Mouse (Mus musculus) testis, adult 2 months (tissue): ENCODE results near the gene Ccdc162. TPM values are rescaled to one million over a fixed set of nuclear protein-coding genes. Genes with fewer than 3 reads are reported as not detected.

Source experiments
- H3K27ac ChIP-seq: fragments of 200-500 bp; 2 replicates; pipeline ENCODE4 v1.5.1; 2012; ENCODE audit warnings: low read depth, low read length; ENCODE audit not compliant: control insufficient read depth, insufficient read depth
- H3K27me3 ChIP-seq: fragments of 200-500 bp; 2 replicates; pipeline ENCODE4 v1.6.1; 2012; ENCODE audit warnings: mild to moderate bottlenecking, low read length, moderate library complexity; ENCODE audit not compliant: control insufficient read depth, insufficient read depth
- H3K36me3 ChIP-seq: fragments of 200-500 bp; 2 replicates; pipeline ENCODE4 v1.6.1; 2012; ENCODE audit warnings: mild to moderate bottlenecking, low read length; ENCODE audit not compliant: control insufficient read depth, insufficient read depth
- H3K4me1 ChIP-seq: fragments of 200-500 bp; 2 replicates; pipeline ENCODE4 v1.6.1; 2012; ENCODE audit warnings: low read length; ENCODE audit not compliant: control insufficient read depth, insufficient read depth
- H3K4me3 ChIP-seq: fragments of 200-500 bp; 2 replicates; pipeline ENCODE4 v1.5.1; 2012; ENCODE audit warnings: low read depth, mild to moderate bottlenecking, low read length, moderate library complexity, mixed read lengths; ENCODE audit not compliant: control insufficient read depth
- CTCF ChIP-seq: fragments of 200-500 bp; IDR thresholded peaks from 2 replicates; pipeline ENCODE4 v1.5.1; 2012; ENCODE audit warnings: low read depth, mild to moderate bottlenecking, inconsistent platforms, low read length, moderate library complexity; ENCODE audit not compliant: control insufficient read depth, insufficient read depth, insufficient replicate concordance
- POLR2A ChIP-seq: fragments of 200-500 bp; IDR thresholded peaks from 2 replicates; pipeline ENCODE4 v1.6.1; 2012; ENCODE audit warnings: low read depth, mild to moderate bottlenecking, inconsistent platforms, low read length, moderate library complexity; ENCODE audit not compliant: control insufficient read depth
- polyA plus RNA-seq: library from polyadenylated mRNA; depleted of rRNA; stranded (reverse); fragments of >200 nt; gene quantifications from 2 replicates; pipeline ENCODE4 v1.2.3, GENCODE M21; 2012

The Ccdc162 gene
- polyA plus RNA-seq, 1 experiment = 0.56 TPM

GRCm38 (mm10) chr10:41632062-41632461 lies 84.4 kb downstream of the Ccdc162 start:
- no peaks in the 10 kb centered on the region for H3K4me1 ChIP-seq
- H3K36me3 ChIP-seq = no peaks in the 10 kb centered on the region
- H3K4me3 ChIP-seq = no peak overlapping the region
- H3K27me3 ChIP-seq = no peaks in the 10 kb centered on the region
- H3K27ac ChIP-seq = no peak overlapping the region
- no peak for TF ChIP-seq POLR2A
- TF ChIP-seq CTCF = no peak

- Histone ChIP-seq H3K4me3 (no peak overlapping the region), H3K4me1 (no peaks in the 10 kb centered on the region), H3K27ac (no peak overlapping the region), H3K36me3 (no peaks in the 10 kb centered on the region), H3K27me3 (no peaks in the 10 kb centered on the region)
- TF ChIP-seq POLR2A (no peak), CTCF (no peak)
Measured at GRCm38 (mm10) chr10:41626996-41627395, 89.4 kb downstream of the Ccdc162 start.

- Histone ChIP-seq H3K36me3 (no peaks in the 10 kb centered on the region), H3K27ac (no peak overlapping the region), H3K4me1 (no peaks in the 10 kb centered on the region), H3K27me3 (no peaks in the 10 kb centered on the region), H3K4me3 (no peak overlapping the region)
- TF ChIP-seq CTCF (no peak), POLR2A (no peak)
Measured at GRCm38 (mm10) chr10:41619988-41620387, 96.4 kb downstream of the Ccdc162 start.

GRCm38 (mm10) chr10:41615487-41615886 lies 100.9 kb downstream of the Ccdc162 start:
- no peaks in the 10 kb centered on the region for H3K4me1 ChIP-seq
- no peak overlapping the region for H3K4me3 ChIP-seq
- no peak overlapping the region for H3K27ac ChIP-seq
- H3K36me3 ChIP-seq = no peaks in the 10 kb centered on the region
- TF ChIP-seq POLR2A (no peak), CTCF (no peak)
- H3K27me3 ChIP-seq = no peaks in the 10 kb centered on the region

GRCm38 (mm10) chr10:41611941-41612340 lies 104.5 kb downstream of the Ccdc162 start:
- Histone ChIP-seq H3K27me3 (no peaks in the 10 kb centered on the region), H3K36me3 (no peaks in the 10 kb centered on the region), H3K27ac (no peak overlapping the region), H3K4me3 (no peak overlapping the region), H3K4me1 (no peaks in the 10 kb centered on the region)
- TF ChIP-seq CTCF (no peak), POLR2A (no peak)

GRCm38 (mm10) chr10:41609475-41609874 lies 107.0 kb downstream of the Ccdc162 start:
- no peaks in the 10 kb centered on the region for H3K27me3 ChIP-seq
- no peak for TF ChIP-seq POLR2A
- no peak for TF ChIP-seq CTCF
- no peaks in the 10 kb centered on the region for H3K4me1 ChIP-seq
- H3K27ac ChIP-seq = no peak overlapping the region
- no peaks in the 10 kb centered on the region for H3K36me3 ChIP-seq
- H3K4me3 ChIP-seq = no peak overlapping the region

GRCm38 (mm10) chr10:41608485-41608884 lies 107.9 kb downstream of the Ccdc162 start:
- Histone ChIP-seq H3K27ac (no peak overlapping the region), H3K4me3 (no peak overlapping the region), H3K4me1 (no peaks in the 10 kb centered on the region), H3K36me3 (no peaks in the 10 kb centered on the region), H3K27me3 (no peaks in the 10 kb centered on the region)
- no peak for TF ChIP-seq CTCF
- no peak for TF ChIP-seq POLR2A

- Histone ChIP-seq H3K27me3 (no peaks in the 10 kb centered on the region), H3K4me1 (peaks cover 3% of the 10 kb centered on the region), H3K36me3 (no peaks in the 10 kb centered on the region), H3K27ac (0 out of 2 replicates have a peak overlapping the region, but pooled peaks have one; percentile 9), H3K4me3 (no peak overlapping the region)
- TF ChIP-seq CTCF (no peak), POLR2A (no peak)
Measured at GRCm38 (mm10) chr10:41602667-41603066, 113.8 kb downstream of the Ccdc162 start.
